Mouse (Mus musculus) ovary, postnatal 10 days (tissue): ENCODE measurements at regions not wholly inside any gene's neighbourhood (a gene's known extent, or its start where the extent isn't known, plus 50 kb on each side); places are given as distances from the start of the nearest gene placed in this dataset.
A peak's percentile ranks its signal among the peaks of the same experiment; 100 is the strongest.
"Not testable (repeated sequence)": the region's sequence is repeated elsewhere in the genome, so short reads cannot be mapped to it uniquely, and the experiment has no call there.

ENCODE experiments used
- DNase-seq: peaks from one replicate; pipeline ENCODE4 v3.0.0; 2022; ENCODE audit warnings: low spot score

- DNase-seq, result no peak
Measured at GRCm38 (mm10) chr19:54099292-54099691, 55.3 kb downstream of the Adra2a start.

DNA sequence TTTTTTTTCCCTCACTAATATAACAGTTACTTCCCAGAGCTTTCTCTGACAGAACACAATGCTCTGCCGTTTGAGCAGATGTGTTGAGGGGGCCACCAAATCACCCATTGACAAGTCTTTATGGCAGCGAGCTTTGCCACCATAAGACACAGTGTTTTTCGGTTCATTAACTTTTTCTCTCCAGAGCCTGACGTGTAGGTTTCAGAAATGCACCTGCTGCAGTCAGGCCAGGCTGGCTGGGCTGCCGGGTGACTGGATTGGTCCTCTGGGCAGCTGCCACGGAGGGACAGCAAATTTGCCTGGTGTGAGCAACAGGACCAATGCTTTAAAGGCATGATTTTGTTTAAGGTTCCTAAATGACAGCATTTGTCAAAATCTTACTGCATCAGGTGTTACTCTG lies 55.8 kb downstream of the Adra2a start:
- no peak for DNase-seq

DNA sequence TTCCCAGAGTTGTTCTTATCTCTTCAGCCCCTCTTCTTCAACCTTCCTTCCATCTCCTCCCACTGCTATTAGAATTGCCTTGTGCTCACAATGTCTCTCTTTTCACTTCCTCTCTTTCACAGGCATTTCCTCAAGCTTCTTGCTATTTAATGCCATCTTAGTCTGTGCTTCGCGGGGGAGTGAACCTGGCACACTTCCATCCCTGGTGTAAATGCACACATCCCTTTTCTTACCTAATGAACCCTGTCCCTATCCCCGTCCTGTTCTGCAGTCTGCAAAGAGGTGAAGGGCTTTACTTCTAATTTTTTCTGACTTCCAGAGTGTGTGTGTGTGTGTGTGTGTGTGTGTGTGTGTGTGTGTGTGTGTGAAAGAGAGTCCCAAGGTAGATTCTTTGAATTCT lies 62.6 kb downstream of the Adra2a start:
- no peak for DNase-seq

GRCm38 (mm10) chr19:54107103-54107821 lies 63.3 kb downstream of the Adra2a start:
- no peak for DNase-seq

DNA sequence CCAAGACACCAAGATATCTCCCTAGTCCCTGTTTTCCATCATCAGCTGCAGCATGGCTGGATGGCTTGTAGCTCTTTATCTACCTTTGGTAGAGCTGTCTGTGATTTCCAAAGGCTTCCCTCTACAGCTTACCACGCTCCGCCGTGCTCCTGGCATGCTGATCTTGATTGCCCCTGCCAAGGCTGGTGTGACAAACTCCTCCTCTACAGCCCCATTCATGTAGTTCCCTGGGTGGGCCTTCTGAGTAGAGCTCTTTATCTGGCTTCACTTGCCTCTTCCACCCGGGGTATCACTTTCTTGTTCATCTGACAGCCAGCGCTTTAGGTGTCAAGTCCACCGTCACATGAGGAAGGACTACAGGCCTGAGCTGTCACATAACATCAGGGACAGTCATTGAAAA lies 66.1 kb downstream of the Adra2a start:
- no peak for DNase-seq

DNA sequence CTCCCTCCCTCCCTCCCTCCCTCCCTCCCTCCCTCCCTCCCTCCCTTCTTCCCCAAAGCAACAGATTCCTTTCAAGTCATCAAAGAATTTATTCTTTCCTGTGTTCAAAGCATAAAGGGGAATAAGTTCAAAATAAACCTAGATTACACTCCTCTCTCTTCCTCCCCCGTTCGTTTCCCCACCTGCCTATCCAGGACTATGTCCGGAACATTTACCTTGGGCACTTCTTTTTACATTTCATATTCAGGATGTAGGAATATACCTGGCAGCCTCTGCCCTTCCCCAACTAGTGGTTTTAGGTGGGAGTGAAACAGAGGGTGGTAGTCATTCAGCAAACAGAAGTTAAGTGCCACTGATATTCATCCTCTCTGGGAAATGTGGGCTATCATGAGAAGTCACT lies 68.7 kb downstream of the Adra2a start:
- DNase-seq, result no peak

- no peak for DNase-seq
Measured at GRCm38 (mm10) chr19:54113421-54113820, 69.5 kb downstream of the Adra2a start.

DNA sequence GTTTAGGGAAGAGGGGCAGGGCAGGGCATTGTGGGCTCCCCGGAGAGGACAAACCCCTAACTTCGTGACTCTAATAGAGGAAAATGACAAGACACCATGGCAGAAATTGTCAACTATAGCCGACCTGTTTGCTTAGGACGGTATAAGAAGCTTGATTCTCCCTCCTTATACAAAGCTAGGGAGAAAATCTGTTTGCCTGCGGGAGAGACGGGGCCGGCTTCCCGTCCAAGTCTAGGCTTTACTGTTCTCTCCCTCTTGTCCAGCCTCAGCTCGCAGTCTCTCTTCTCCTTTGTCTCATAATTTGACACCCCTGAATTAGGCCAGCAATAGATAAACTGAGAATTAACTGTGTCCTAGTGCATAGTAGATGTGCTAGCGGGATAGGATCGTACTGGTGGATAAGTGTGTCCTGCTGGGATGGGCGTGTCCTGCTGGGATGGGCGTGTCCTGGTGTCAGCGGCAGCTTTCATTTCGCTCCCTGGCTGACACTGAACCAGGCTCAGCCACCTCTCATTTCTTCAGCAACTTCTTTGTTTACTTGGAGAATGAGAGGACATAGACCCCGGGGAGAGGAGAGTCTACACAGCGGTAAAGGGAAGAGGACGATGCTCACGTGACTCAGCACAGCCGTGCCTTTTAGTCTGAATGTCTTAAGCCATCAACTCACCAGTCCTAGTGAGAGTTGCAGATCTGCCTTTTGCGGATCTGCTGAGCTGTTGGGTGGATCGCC lies 70.8 kb downstream of the Adra2a start:
- DNase-seq, result peak; percentile 4

GRCm38 (mm10) chr19:54115335-54115734 lies 71.4 kb downstream of the Adra2a start:
- no peak for DNase-seq

- DNase-seq, result no peak
Measured at GRCm38 (mm10) chr19:54116829-54117228, 72.9 kb downstream of the Adra2a start.

GRCm38 (mm10) chr19:54117676-54118075 lies 73.7 kb downstream of the Adra2a start:
- no peak for DNase-seq

DNA sequence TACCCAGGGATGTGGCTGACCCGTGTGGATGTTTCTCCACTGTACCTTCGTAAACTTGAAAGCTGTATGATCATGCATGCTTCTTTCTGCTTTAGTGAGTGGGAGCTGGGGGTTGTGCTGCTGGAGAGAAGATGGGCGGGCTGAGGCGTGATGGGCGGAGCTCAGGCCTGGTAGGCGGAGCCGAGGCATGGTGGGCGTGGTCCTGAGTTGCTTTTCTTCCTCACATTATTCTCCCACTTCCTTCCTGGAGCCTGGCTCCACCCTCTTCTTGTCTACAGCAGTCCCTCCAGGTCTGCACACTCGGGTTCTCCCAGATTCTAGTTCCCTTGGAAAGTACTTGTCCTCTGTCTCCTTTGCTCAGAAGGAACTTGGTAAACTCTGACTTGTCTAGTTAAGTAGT lies 79.6 kb downstream of the Adra2a start:
- no peak for DNase-seq

GRCm38 (mm10) chr19:54151766-54152165 lies 107.8 kb downstream of the Adra2a start:
- not testable (repeated sequence) for DNase-seq

DNA sequence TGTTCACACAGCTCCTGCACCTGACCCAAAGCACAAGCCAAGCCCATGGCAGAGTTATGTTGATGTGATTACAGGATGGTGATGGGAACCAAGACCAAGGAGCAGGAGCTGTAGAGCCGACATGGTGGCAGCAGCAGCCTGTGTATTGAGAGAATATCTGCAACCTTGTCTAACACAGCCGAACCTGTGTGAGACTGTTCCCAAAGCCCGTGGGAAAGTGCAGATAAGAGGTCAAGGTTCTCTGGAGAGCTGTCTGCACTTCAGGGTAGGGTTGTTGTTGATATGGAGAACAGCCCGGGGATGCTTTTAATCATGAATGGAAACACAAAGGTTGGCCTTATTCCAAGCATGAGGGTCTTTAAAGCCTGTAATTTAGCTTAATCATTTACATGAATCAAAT lies 110.4 kb downstream of the Adra2a start:
- no peak for DNase-seq

DNA sequence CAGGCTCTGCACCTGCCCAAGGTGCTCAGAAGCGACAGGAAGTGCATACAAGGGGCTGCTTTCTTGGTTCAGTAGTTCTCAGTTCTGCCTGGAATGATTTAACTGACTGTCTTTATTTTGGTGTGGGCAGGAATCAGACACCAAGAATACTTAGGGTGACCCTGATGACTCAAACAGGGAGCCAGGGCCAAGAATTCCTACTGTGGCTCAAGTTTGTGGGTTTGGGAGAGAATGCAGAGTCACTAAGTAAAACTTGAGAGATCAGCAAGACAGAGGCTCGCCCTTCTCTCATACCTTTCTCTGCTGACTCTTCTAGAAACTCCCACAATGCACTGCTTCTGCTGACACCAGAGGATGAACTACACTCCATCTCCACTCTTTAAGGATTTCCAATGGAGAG lies 126.4 kb downstream of the Adra2a start:
- DNase-seq, result no peak

DNA sequence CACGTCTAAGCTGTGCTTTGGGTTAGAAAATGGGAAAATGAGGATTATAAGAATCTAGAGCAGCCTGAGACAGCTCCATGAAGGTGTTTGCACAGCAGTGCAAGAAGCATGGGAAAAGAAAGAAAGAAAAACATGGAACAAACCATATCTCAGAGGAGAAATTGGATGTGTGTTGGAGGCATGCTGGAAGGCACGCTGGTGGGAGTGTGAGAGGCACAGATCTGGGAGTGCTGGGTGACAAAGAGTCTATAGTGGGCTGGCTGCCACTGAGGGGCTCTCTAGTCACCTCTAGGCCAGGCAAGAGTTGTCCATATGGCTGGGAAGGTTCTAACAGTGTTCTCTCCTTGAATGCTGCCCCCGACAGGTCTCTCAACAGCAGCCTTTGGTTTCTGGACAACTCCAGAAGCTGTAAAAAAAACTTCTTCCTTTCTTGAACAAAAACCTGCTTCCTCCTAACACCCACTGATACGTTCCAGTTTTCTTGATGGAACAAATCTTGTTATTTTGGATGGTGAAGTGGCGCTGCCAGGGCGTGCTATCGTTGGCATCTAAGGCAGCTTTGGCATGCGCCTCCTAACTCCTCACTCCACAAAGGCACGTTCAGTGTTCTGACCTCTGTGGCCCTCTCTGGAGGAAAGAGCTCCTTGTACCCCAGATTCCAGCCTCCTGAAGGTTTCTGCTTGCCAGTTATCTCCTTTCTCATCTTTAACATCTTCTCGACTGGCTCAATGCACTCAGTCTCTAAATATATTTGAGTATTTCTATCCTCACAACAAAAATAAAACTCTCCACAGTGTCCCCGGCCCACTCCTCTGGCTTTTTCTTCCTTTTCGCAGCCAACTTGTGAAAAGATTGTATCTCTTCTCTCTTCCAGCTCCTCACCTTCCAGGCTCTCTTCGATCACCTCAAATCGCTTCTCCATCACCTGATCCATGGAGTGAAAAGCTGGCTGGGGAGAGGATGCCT lies 130.4 kb downstream of the Adra2a start:
- no peak for DNase-seq

- DNase-seq, result no peak
Measured at GRCm38 (mm10) chr19:54175766-54176165, 131.8 kb downstream of the Adra2a start.

- no peak for DNase-seq
Measured at GRCm38 (mm10) chr19:54177491-54177890, 133.5 kb downstream of the Adra2a start.

DNA sequence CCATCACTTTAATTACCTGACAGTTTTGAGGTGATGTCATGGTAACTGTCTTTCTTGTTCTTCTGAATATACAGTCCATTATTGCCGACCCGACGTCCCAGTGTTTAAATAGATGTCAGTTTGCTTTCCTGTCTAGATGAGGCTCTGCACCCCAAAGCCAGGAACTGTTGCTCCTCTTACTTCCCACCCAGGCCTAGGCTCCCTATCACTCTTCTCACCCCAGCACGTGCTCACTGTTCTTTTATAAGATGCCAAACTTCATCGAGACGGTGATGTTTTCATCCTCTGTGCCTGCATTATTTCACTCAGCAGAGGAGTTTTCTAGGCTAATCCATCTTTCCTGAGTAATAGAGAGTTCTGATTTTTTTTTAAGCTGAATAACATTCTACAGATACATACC lies 156.5 kb downstream of the Adra2a start:
- no peak for DNase-seq

DNA sequence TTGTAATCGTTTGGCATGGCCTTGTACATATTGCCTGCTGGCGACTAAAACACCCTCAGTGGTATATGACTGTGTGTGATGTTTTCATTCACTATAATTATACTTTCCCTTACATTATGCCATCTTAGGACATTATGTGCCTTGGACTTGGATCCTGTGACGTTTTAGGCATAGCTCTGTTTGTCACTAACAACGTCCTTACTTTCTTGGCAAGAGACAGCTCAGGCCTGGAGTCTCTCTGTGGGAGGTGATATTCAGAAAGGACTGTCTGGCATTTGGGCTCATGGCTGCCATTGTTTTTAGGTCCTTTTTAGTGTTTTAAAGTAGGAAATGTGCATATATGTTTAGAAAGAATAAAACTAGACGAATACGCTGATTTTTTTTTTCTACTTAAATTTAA lies 158.5 kb downstream of the Adra2a start:
- no peak for DNase-seq

GRCm38 (mm10) chr19:54206819-54207218 lies 162.9 kb downstream of the Adra2a start:
- no peak for DNase-seq

DNA sequence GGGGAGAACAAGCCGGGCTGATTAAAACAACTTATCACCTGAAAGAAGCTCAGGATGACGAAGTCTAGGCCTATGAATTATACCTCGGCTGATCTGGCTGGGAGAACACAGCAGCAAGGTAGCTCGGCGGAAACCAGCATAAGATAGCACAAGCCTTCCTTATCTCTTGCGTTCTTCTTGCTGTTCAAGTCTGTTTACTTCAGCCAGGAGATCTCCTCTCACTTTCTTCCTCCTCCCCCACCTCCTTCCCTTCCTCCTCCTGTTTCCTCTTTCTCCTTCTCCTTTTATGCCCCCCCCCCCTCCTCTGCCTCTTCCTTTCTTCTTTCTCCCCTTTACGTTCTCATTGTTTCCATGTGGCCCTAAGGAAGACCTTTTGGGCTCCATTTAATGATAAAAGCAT lies 168.2 kb downstream of the Adra2a start:
- no peak for DNase-seq

DNA sequence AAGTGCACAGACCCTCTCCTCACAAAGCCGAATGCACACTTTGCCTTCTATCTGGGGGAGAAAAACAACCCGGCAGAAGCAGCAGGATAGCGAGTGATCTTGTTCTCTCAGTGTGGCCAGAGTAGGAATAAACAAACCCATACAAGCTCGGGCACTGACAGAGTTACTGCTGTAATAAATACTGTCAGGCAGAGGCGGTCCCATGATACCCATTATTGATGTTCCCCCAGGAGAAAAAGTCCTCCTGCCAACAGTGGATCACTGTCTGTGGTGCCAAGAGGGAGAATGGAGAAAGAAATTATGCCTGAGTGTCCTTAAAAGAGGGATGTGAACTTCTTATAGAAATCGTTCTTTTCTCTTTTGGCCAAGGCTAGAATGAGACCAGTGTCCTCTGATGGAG lies 200.2 kb downstream of the Adra2a start:
- no peak for DNase-seq
